Mouse (Mus musculus): ENCODE measurements at regions not wholly inside any gene's neighbourhood (a gene's known extent, or its start where the extent isn't known, plus 50 kb on each side); places are given as distances from the start of the nearest gene placed in this dataset.

- TF ChIP-seq CTCF (IDR thresholded peaks at IDR 0.05; ENCODE audit: extremely low read depth, insufficient read length, insufficient replicate concordance, low read depth, low read length), result no peak
- TF ChIP-seq POLR2A (IDR thresholded peaks at IDR 0.05; ENCODE audit: low read depth, low read length), result no peak
Observed at GRCm38 (mm10) chr12:77991627-77992026, 202.4 kb upstream of the Gm6657 start.

Measured in small intestine, adult 2 months (tissue).